Mouse (Mus musculus) forebrain, embryonic 16.5 days (tissue): Measurements from ENCODE around the gene Apol7b. TPM values are rescaled to one million over a fixed set of nuclear protein-coding genes. Genes with fewer than 3 reads are reported as not detected.

ENCODE experiments used
- ATAC-seq: fragments of 200-750 bp; cut with Nextera tagmentation; 2 replicates; pipeline ENCODE4 v1.8.0; 2017; ENCODE audit warnings: mild to moderate bottlenecking, moderate library complexity
- H3K27ac ChIP-seq: fragments of 300-500 bp; sonication (generic); 2 replicates; pipeline ENCODE4 v1.5.1; 2014; ENCODE audit warnings: low read length, control low read depth
- H3K27me3 ChIP-seq: fragments of 300-500 bp; sonication (generic); replicated peaks from 2 replicates; pipeline ENCODE4 v1.6.1; 2014; ENCODE audit warnings: low read length; ENCODE audit not compliant: control insufficient read depth, insufficient read depth
- H3K36me3 ChIP-seq: fragments of 300-500 bp; sonication (generic); 2 replicates; pipeline ENCODE4 v1.6.1; 2014; ENCODE audit not compliant: control insufficient read depth, insufficient read depth
- H3K4me1 ChIP-seq: fragments of 300-500 bp; sonication (generic); replicated peaks from 2 replicates; pipeline ENCODE4 v1.6.1; 2014; ENCODE audit warnings: low read length; ENCODE audit not compliant: control insufficient read depth, insufficient read depth
- H3K4me2 ChIP-seq: fragments of 300-500 bp; sonication (generic); 2 replicates; pipeline ENCODE4 v1.6.1; 2014; ENCODE audit warnings: mild to moderate bottlenecking, low read length, control low read depth
- H3K4me3 ChIP-seq: fragments of 300-500 bp; sonication (generic); replicated peaks from 2 replicates; pipeline ENCODE4 v1.5.1; 2014; ENCODE audit warnings: mild to moderate bottlenecking, low read length, control low read depth
- H3K9ac ChIP-seq: fragments of 300-500 bp; sonication (generic); replicated peaks from 2 replicates; pipeline ENCODE4 v1.6.1; 2014; ENCODE audit warnings: low read depth, low read length, control low read depth
- H3K9me3 ChIP-seq: fragments of 300-500 bp; sonication (generic); 2 replicates; pipeline ENCODE4 v1.6.1; 2016; ENCODE audit warnings: low read length; ENCODE audit not compliant: control insufficient read depth
- WGBS: fragments of 180-500 bp; shearing (Covaris S2); extraction: QIAGEN DNeasy Blood & Tissue Kit; methylation state at CpG from one replicate; pipeline ENCODE4 v1.1.7; 2014; 5-methylcytosine and 5-hydroxymethylcytosine counted together
- polyA plus RNA-seq: library from polyadenylated mRNA; unstranded; fragments of >200 nt; fragmentation: Nextera tagmentation; extraction: Ambion mirVana; gene quantifications from 2 replicates; pipeline ENCODE4 v1.2.1, GENCODE M21; 2015

Gene Apol7b
- polyA plus RNA-seq, 1 experiment from 2014 or later, result not detected

GRCm38 (mm10) chr15:77376920-77377319 lies 70.4 kb downstream of the Apol7b start:
- Histone ChIP-seq H3K27ac (no peak overlapping the region), H3K36me3 (no peaks in the 10 kb centered on the region), H3K27me3 (no peaks in the 10 kb centered on the region), H3K4me3 (no peak overlapping the region), H3K9ac (no peak overlapping the region), H3K9me3 (no peaks in the 10 kb centered on the region), H3K4me1 (no peaks in the 10 kb centered on the region), H3K4me2 (no peak overlapping the region)
- 54% methylated on average over 7 of the region's 7 CpGs for WGBS
- ATAC-seq, result no peak

Other genes with a start within 250 kb of the Apol7b start
- gene Rbfox2, start 140.5 kb downstream of the Apol7b start, polyA plus RNA-seq, result 212 and 226 TPM in 2 replicates
- gene Apol7a, start 48.4 kb downstream of the Apol7b start, polyA plus RNA-seq, result not detected in 2 replicates
- 0.09 TPM in 1 of 2 replicates, not detected in the other for gene Apol9a, start 36.4 kb downstream of the Apol7b start, polyA plus RNA-seq
- gene Apol10a, start 29.6 kb upstream of the Apol7b start, polyA plus RNA-seq, result not detected in 2 replicates
- not detected in 2 replicates for gene Apol11a, start 60.8 kb upstream of the Apol7b start, polyA plus RNA-seq
- gene Apol7c, start 85.8 kb upstream of the Apol7b start, polyA plus RNA-seq, result not detected in 2 replicates
- not detected in 2 replicates for gene 1700025B11Rik, start 114.4 kb upstream of the Apol7b start, polyA plus RNA-seq
- not detected in 2 replicates for gene Apol10b, start 148.6 kb upstream of the Apol7b start, polyA plus RNA-seq
- not detected in 2 replicates for gene Gm36245, start 151.8 kb upstream of the Apol7b start, polyA plus RNA-seq
- not detected in 2 replicates for gene Apol11b, start 195.8 kb upstream of the Apol7b start, polyA plus RNA-seq